Mouse (Mus musculus) MEL (cell line): ENCODE measurements around the gene Sgpp2. TPM values are rescaled to one million over a fixed set of nuclear protein-coding genes. Genes with fewer than 3 reads are reported as not detected.

ENCODE experiments used
- DNase-seq: peaks from one replicate; pipeline ENCODE4 v3.0.0; 2011; ENCODE audit warnings: low read depth, low spot score
- H3K27ac ChIP-seq: 2 replicates; pipeline ENCODE4 v1.5.1; 2012; ENCODE audit warnings: low read depth, mild to moderate bottlenecking, control low read depth, low read length, moderate library complexity; ENCODE audit not compliant: control insufficient read depth
- H3K27me3 ChIP-seq, 2 experiments: fragments of 150-350 bp in 1 of 2; sonication (generic) in 1 of 2; 2 replicates each; pipeline ENCODE4 v1.6.1; 2012; ENCODE audit warnings: low read length in 2 of 2, mild to moderate bottlenecking in 2 of 2, improper control_type of control experiment in 1 of 2, moderate library complexity in 1 of 2; ENCODE audit not compliant: insufficient read depth in 2 of 2, control insufficient read depth in 1 of 2
- H3K36me3 ChIP-seq, 2 experiments: 2 replicates each; pipeline ENCODE4 v1.6.1; 2012 to 2014; ENCODE audit warnings: low read length in 2 of 2, improper control_type of control experiment in 1 of 2, inconsistent platforms in 1 of 2, mild to moderate bottlenecking in 1 of 2; ENCODE audit not compliant: insufficient read depth in 2 of 2, control insufficient read depth in 1 of 2
- H3K4me1 ChIP-seq, 2 experiments: fragments of 150-350 bp in 1 of 2; sonication (generic) in 1 of 2; 2 replicates each; pipeline ENCODE4 v1.6.1; 2012; ENCODE audit warnings: low read length in 2 of 2, improper control_type of control experiment in 1 of 2, mild to moderate bottlenecking in 1 of 2; ENCODE audit not compliant: insufficient read depth in 2 of 2, control insufficient read depth in 1 of 2
- H3K4me3 ChIP-seq, 2 experiments: fragments of 150-350 bp in 1 of 2; sonication (generic) in 1 of 2; 2 replicates each; pipeline ENCODE4 v1.5.1; 2012; ENCODE audit warnings: low read depth in 2 of 2, low read length in 2 of 2, mild to moderate bottlenecking in 2 of 2, moderate library complexity in 2 of 2, control low read depth in 1 of 2, improper control_type of control experiment in 1 of 2; ENCODE audit not compliant: control insufficient read depth in 1 of 2, insufficient read depth in 1 of 2
- H3K79me2 ChIP-seq: 2 replicates; pipeline ENCODE4 v1.6.1; 2012; ENCODE audit warnings: mild to moderate bottlenecking, low read length, moderate library complexity; ENCODE audit not compliant: control insufficient read depth, poor library complexity, insufficient read depth
- H3K9ac ChIP-seq: 2 replicates; pipeline ENCODE4 v1.6.1; 2012; ENCODE audit warnings: low read depth, mild to moderate bottlenecking, control low read depth, low read length, moderate library complexity; ENCODE audit not compliant: control insufficient read depth, poor library complexity, severe bottlenecking
- H3K9me3 ChIP-seq: fragments of 150-350 bp; sonication (generic); replicated peaks from 2 replicates; pipeline ENCODE4 v1.6.1; 2012; ENCODE audit warnings: mild to moderate bottlenecking, low read length, improper control_type of control experiment, moderate library complexity; ENCODE audit not compliant: insufficient read depth
- BHLHE40 ChIP-seq: IDR thresholded peaks from 2 replicates; pipeline ENCODE4 v1.6.1; 2012; ENCODE audit warnings: low read depth, mild to moderate bottlenecking, inconsistent platforms, low read length, improper control_type of control experiment, borderline replicate concordance
- CHD1 ChIP-seq: IDR thresholded peaks from 2 replicates; pipeline ENCODE4 v1.6.1; 2012; ENCODE audit warnings: low read depth, mild to moderate bottlenecking, inconsistent platforms, low read length, improper control_type of control experiment
- CHD2 ChIP-seq: IDR thresholded peaks from 2 replicates; pipeline ENCODE4 v1.6.1; 2011; ENCODE audit warnings: low read length, improper control_type of control experiment
- E2F4 ChIP-seq: IDR thresholded peaks from 2 replicates; pipeline ENCODE4 v1.6.1; 2011; ENCODE audit warnings: low read depth, low read length, improper control_type of control experiment, borderline replicate concordance
- GABPA ChIP-seq: IDR thresholded peaks from 2 replicates; pipeline ENCODE4 v1.6.1; 2012; ENCODE audit warnings: low read depth, mild to moderate bottlenecking, inconsistent platforms, low read length, improper control_type of control experiment, moderate library complexity
- GATA1 ChIP-seq: IDR thresholded peaks from 2 replicates; pipeline ENCODE4 v1.6.1; 2011; ENCODE audit warnings: low read depth, low read length, improper control_type of control experiment
- JUND ChIP-seq: IDR thresholded peaks from 2 replicates; pipeline ENCODE4 v1.6.1; 2011; ENCODE audit warnings: low read depth, mild to moderate bottlenecking, improper control_type of control experiment, low read length
- KAT2A ChIP-seq: conservative IDR thresholded peaks from 2 replicates; pipeline ENCODE4 v1.6.1; 2012; ENCODE audit warnings: low read depth, low read length, improper control_type of control experiment, inconsistent platforms
- MAZ ChIP-seq: IDR thresholded peaks from 2 replicates; pipeline ENCODE4 v1.6.1; 2012; ENCODE audit warnings: low read depth, mild to moderate bottlenecking, inconsistent platforms, low read length, improper control_type of control experiment
- MEF2A ChIP-seq: IDR thresholded peaks from 2 replicates; pipeline ENCODE4 v1.6.1; 2014; ENCODE audit warnings: low read depth, mild to moderate bottlenecking, inconsistent platforms, low read length, improper control_type of control experiment; ENCODE audit not compliant: poor library complexity, insufficient replicate concordance, severe bottlenecking; ENCODE audit errors: extremely low read depth
- POLR2A ChIP-seq, 2 experiments: IDR thresholded peaks; 2 replicates each; pipeline ENCODE4 v1.6.1; 2011 to 2012; ENCODE audit warnings: low read length in 2 of 2, mild to moderate bottlenecking in 2 of 2, control low read depth in 1 of 2, improper control_type of control experiment in 1 of 2, low read depth in 1 of 2, moderate library complexity in 1 of 2; ENCODE audit not compliant: control insufficient read depth in 1 of 2, insufficient read depth in 1 of 2, poor library complexity in 1 of 2
- RAD21 ChIP-seq: IDR thresholded peaks from 2 replicates; pipeline ENCODE4 v1.6.1; 2011; ENCODE audit warnings: mild to moderate bottlenecking, low read depth, low read length, improper control_type of control experiment
- SIN3A ChIP-seq: IDR thresholded peaks from 2 replicates; pipeline ENCODE4 v1.6.1; 2012; ENCODE audit warnings: low read length, improper control_type of control experiment, inconsistent platforms
- SMC3 ChIP-seq: IDR thresholded peaks from 2 replicates; pipeline ENCODE4 v1.6.1; 2011; ENCODE audit warnings: low read depth, low read length, improper control_type of control experiment
- USF2 ChIP-seq, 2 experiments: IDR thresholded peaks; 2 replicates each; pipeline ENCODE4 v1.6.1; 2011 to 2012; ENCODE audit warnings: improper control_type of control experiment in 2 of 2, low read length in 2 of 2, borderline replicate concordance in 1 of 2, inconsistent platforms in 1 of 2, low read depth in 1 of 2, mild to moderate bottlenecking in 1 of 2; ENCODE audit not compliant: insufficient read depth in 1 of 2
- ZKSCAN1 ChIP-seq: IDR thresholded peaks from 2 replicates; pipeline ENCODE4 v1.6.1; 2012; ENCODE audit warnings: low read depth, mild to moderate bottlenecking, inconsistent platforms, low read length, improper control_type of control experiment, moderate library complexity
- ZNF384 ChIP-seq: IDR thresholded peaks from 2 replicates; pipeline ENCODE4 v1.6.1; 2012; ENCODE audit warnings: low read depth, mild to moderate bottlenecking, inconsistent platforms, low read length, improper control_type of control experiment
- polyA plus RNA-seq, 2 experiments: library from polyadenylated mRNA; stranded (reverse) in 1 of 2; unstranded in 1 of 2; fragments of >175 nt in 1 of 2; fragments of >200 nt in 1 of 2; gene quantifications; 2 replicates each; pipeline versions ENCODE4 v1.2.1 to v1.2.4; 2012; ENCODE audit warnings: low replicate concordance in 2 of 2, low read depth in 1 of 2; ENCODE audit not compliant: insufficient read length in 2 of 2, insufficient read depth in 1 of 2, missing spikeins in 1 of 2
- total RNA-seq: library from RNA; depleted of rRNA; stranded (reverse); fragments of 300-350 nt; gene quantifications from 2 replicates; pipeline ENCODE4 v1.2.3, GENCODE M21; 2012

Sgpp2 gene
- total and polyA plus RNA-seq, 3 experiments: 0.08 to 0.12 TPM; not detected in 1

- Histone ChIP-seq H3K9me3 (no peaks in the 10 kb centered on the region), H3K9ac (no peak overlapping the region), H3K79me2 (no peaks in the 10 kb centered on the region), H3K4me3 (no peak overlapping the region), H3K27ac (no peak overlapping the region), H3K4me1 (no peaks in the 10 kb centered on the region), H3K27me3 (no peaks in the 10 kb centered on the region), H3K36me3 (no peaks in the 10 kb centered on the region)
- TF ChIP-seq SMC3 (no peak), GATA1 (no peak), SIN3A (no peak), JUND (no peak)
- DNase-seq: no peak
Measured at GRCm38 (mm10) chr1:78367806-78368205, 57.7 kb downstream of the Sgpp2 start.

GRCm38 (mm10) chr1:78370121-78370520, 60.0 kb downstream of the Sgpp2 start:
- TF ChIP-seq CHD1 (no peak), ZNF384 (no peak), JUND (no peak), E2F4 (no peak), ZKSCAN1 (no peak), MAZ (no peak), BHLHE40 (no peak), MEF2A (no peak), USF2 (IDR thresholded peaks at IDR 0.05; ENCODE audit: borderline replicate concordance in 1 of 2, insufficient read depth in 1 of 2, low read depth in 1 of 2, low read length in 2 of 2) (no peak), KAT2A (no peak), CHD2 (no peak), POLR2A (IDR thresholded peaks at IDR 0.05; ENCODE audit: control insufficient read depth in 1 of 2, insufficient read depth in 1 of 2, low read depth in 1 of 2, low read length in 2 of 2, poor library complexity in 1 of 2) (no peak), RAD21 (no peak), GABPA (no peak)
- DNase-seq: no peak
- Histone ChIP-seq H3K9me3 (no peaks in the 10 kb centered on the region), H3K4me1 (no peaks in the 10 kb centered on the region), H3K9ac (no peak overlapping the region), H3K27ac (no peak overlapping the region), H3K4me3 (no peak overlapping the region), H3K36me3 (no peaks in the 10 kb centered on the region), H3K79me2 (no peaks in the 10 kb centered on the region), H3K27me3 (no peaks in the 10 kb centered on the region)
